In the genomic region with DNA sequence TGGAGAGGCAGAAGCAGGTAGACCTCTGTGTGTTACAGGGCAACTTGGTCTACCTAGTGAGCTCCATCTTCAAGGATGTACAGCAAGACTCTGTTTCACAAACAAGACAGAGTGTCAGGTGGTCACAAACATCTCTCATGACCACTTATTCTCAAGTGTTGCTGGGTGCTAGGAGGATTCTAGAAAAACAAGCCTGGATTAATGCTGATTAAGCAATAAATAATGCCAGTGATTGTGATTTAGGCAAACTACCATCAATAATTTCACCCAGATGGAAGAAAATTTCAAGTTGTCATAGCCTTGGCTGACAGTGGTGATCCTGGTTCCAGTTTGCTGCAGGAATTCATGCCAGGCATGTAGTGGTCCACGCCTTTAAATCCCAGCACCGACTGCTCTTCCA, we compare ENCODE assay signal across 33 mouse cellular contexts. TPM values are rescaled to one million over a fixed set of nuclear protein-coding genes. Genes with fewer than 3 reads are reported as not detected.
"Had no signal": no experiment of that assay in that cellular context is flagged by ENCODE, and none has a peak within 500 bp of the region (broad histone marks: within the 10 kb centered on the region; RNA-seq: fewer than 3 reads in every experiment).

No protein-coding gene starts in this region.

- H3K4me1 ChIP-seq: hindbrain, embryonic 13.5 days; hindbrain, embryonic 15.5 days had no signal

- H3K4me2 ChIP-seq: heart, embryonic 11.5 days; heart, embryonic 13.5 days; heart, embryonic 15.5 days; hindbrain, embryonic 13.5 days; hindbrain, embryonic 15.5 days; kidney, embryonic 15.5 days; limb, embryonic 13.5 days; limb, embryonic 15.5 days; liver, embryonic 12.5 days had no signal

- H3K4me3 ChIP-seq: heart, adult 2 months; heart, embryonic 13.5 days; heart, embryonic 15.5 days; hindbrain, embryonic 13.5 days; hindbrain, embryonic 15.5 days; kidney, embryonic 15.5 days; limb, embryonic 13.5 days; limb, embryonic 15.5 days; liver, embryonic 12.5 days had no signal

- H3K27ac ChIP-seq: heart, adult 2 months; heart, embryonic 13.5 days; heart, embryonic 15.5 days; hindbrain, embryonic 13.5 days; hindbrain, embryonic 15.5 days; hindbrain, postnatal 0 days; kidney, embryonic 15.5 days; kidney, postnatal 0 days; limb, embryonic 13.5 days; limb, embryonic 15.5 days; liver, embryonic 12.5 days; liver, embryonic 14.5 days had no signal

- H3K27me3 ChIP-seq: heart, embryonic 13.5 days; heart, embryonic 15.5 days; hindbrain, embryonic 13.5 days; hindbrain, embryonic 15.5 days; kidney, embryonic 15.5 days; limb, embryonic 13.5 days; limb, embryonic 15.5 days; liver, embryonic 12.5 days had no signal

- H3K9ac ChIP-seq: heart, embryonic 13.5 days; heart, embryonic 15.5 days; hindbrain, embryonic 13.5 days; hindbrain, embryonic 15.5 days; kidney, embryonic 15.5 days; limb, embryonic 13.5 days; limb, embryonic 15.5 days; liver, embryonic 12.5 days; liver, embryonic 14.5 days had no signal

- H3K9me3 ChIP-seq: heart, embryonic 13.5 days; heart, embryonic 15.5 days; hindbrain, embryonic 13.5 days; hindbrain, embryonic 15.5 days; kidney, embryonic 15.5 days; limb, embryonic 13.5 days; limb, embryonic 15.5 days; liver, embryonic 12.5 days had no signal

- DNase-seq: gastrocnemius, postnatal 14 days; gastrocnemius, postnatal 36 days; heart, adult 11 months; heart, adult 2 months; heart, postnatal 14 days; heart, postnatal 36 days; kidney, adult 11 months; kidney, adult 2 months; kidney, adult 9 months; kidney, postnatal 14 days; kidney, postnatal 36 days; layer of hippocampus, adult 9-11 months; layer of hippocampus, postnatal 36 days; left cerebral cortex, postnatal 4 days had no signal

- ATAC-seq: hindbrain, postnatal 0 days; liver, embryonic 12.5 days had no signal

- H3K36me3 ChIP-seq: heart, embryonic 13.5 days; heart, embryonic 15.5 days; hindbrain, embryonic 13.5 days; hindbrain, embryonic 15.5 days; kidney, embryonic 15.5 days; limb, embryonic 13.5 days; limb, embryonic 15.5 days; liver, embryonic 12.5 days had no signal

RNA-seq across cellular contexts. Expression of a gene that starts 4.3 kb away (rescaled TPM):
- total RNA-seq: gastrocnemius, adult 18-20 months; gastrocnemius, adult 8-10 months; gastrocnemius, postnatal 36 days; heart, adult 2 months; heart, postnatal 14 days; heart, postnatal 36 days; hematopoietic stem cell, adult 5-6 weeks; hindbrain, postnatal 0 days; left cerebral cortex, postnatal 4 days; liver, adult 2 months had no signal
- polyA plus RNA-seq: heart, adult 2 months; heart, embryonic 11.5 days; heart, embryonic 13.5 days; heart, postnatal 0 days; hindbrain, embryonic 11.5 days; limb, embryonic 11.5 days; liver, adult 2 months; liver, embryonic 12.5 days; liver, embryonic 14.5 days had no signal
